Mouse (Mus musculus): Measurements from ENCODE around the gene Myh6.
"Not testable (repeated sequence)": the region's sequence is repeated elsewhere in the genome, so short reads cannot be mapped to it uniquely, and the experiment has no call there.

The Myh6 gene

GRCm38 (mm10) chr14:54966320-54966977 is at the start of gene Myh6:
TSS of gene Myh6 (minus strand) at chr14:54966927.
- DNase-seq (ENCODE audit: low spot score) = no peak

- DNase-seq (ENCODE audit: low spot score) = no peak
These were observed 49.0 kb upstream of the Myh6 start for GRCm38 (mm10) chr14:55015767-55016111.

- peak; percentile 98 for DNase-seq (ENCODE audit: low spot score)
These were observed 48.5 kb upstream of the Myh6 start, which contains the start of gene Ngdn for GRCm38 (mm10) chr14:55014991-55015766. TSS of gene Ngdn (plus strand) at chr14:55015454.

- no peak for DNase-seq (ENCODE audit: low spot score)
These were observed 47.9 kb upstream of the Myh6 start for GRCm38 (mm10) chr14:55014591-55014990.

- DNase-seq (ENCODE audit: low spot score) = no peak
These were observed 44.4 kb upstream of the Myh6 start for GRCm38 (mm10) chr14:55011116-55011515.

GRCm38 (mm10) chr14:55008417-55008816 is 41.7 kb upstream of the Myh6 start:
- no peak for DNase-seq (ENCODE audit: low spot score)

- DNase-seq (ENCODE audit: low spot score) = no peak
These were observed 40.6 kb upstream of the Myh6 start for GRCm38 (mm10) chr14:55007120-55007908.

- DNase-seq (ENCODE audit: low spot score) = no peak
These were observed 39.8 kb upstream of the Myh6 start for GRCm38 (mm10) chr14:55006541-55006940.

GRCm38 (mm10) chr14:55005967-55006366 is 39.2 kb upstream of the Myh6 start:
- no peak for DNase-seq (ENCODE audit: low spot score)

- no peak for DNase-seq (ENCODE audit: low spot score)
These were observed 38.8 kb upstream of the Myh6 start for GRCm38 (mm10) chr14:55005506-55005905.

- no peak for DNase-seq (ENCODE audit: low spot score)
These were observed 37.4 kb upstream of the Myh6 start for GRCm38 (mm10) chr14:55003878-55004855.

- no peak for DNase-seq (ENCODE audit: low spot score)
These were observed 36.0 kb upstream of the Myh6 start for GRCm38 (mm10) chr14:55002687-55003120.

- no peak for DNase-seq (ENCODE audit: low spot score)
These were observed 35.4 kb upstream of the Myh6 start for GRCm38 (mm10) chr14:55001938-55002686.

GRCm38 (mm10) chr14:55001446-55001845 is 34.7 kb upstream of the Myh6 start:
- no peak for DNase-seq (ENCODE audit: low spot score)

GRCm38 (mm10) chr14:55000814-55001213 is 34.1 kb upstream of the Myh6 start:
- DNase-seq (ENCODE audit: low spot score) = no peak

- DNase-seq (ENCODE audit: low spot score) = not testable (repeated sequence)
These were observed 33.1 kb upstream of the Myh6 start for GRCm38 (mm10) chr14:54999868-55000267.

GRCm38 (mm10) chr14:54998680-54999079 is 32.0 kb upstream of the Myh6 start:
- no peak for DNase-seq (ENCODE audit: low spot score)

- DNase-seq (ENCODE audit: low spot score) = no peak
These were observed 30.6 kb upstream of the Myh6 start for GRCm38 (mm10) chr14:54997297-54997696.

- DNase-seq (ENCODE audit: low spot score) = no peak
These were observed 30.1 kb upstream of the Myh6 start for GRCm38 (mm10) chr14:54996793-54997192.

GRCm38 (mm10) chr14:54995457-54996138 is 28.9 kb upstream of the Myh6 start:
- no peak for DNase-seq (ENCODE audit: low spot score)
